Mouse (Mus musculus) forebrain, embryonic 16.5 days (tissue): ENCODE measurements at regions not wholly inside any gene's neighbourhood (a gene's known extent, or its start where the extent isn't known, plus 50 kb on each side); places are given as distances from the start of the nearest gene placed in this dataset.

Experiments
- ATAC-seq: fragments of 200-750 bp; cut with Nextera tagmentation; 2 replicates; pipeline ENCODE4 v1.8.0; 2017; ENCODE audit warnings: mild to moderate bottlenecking, moderate library complexity
- H3K27ac ChIP-seq: fragments of 300-500 bp; sonication (generic); 2 replicates; pipeline ENCODE4 v1.5.1; 2014; ENCODE audit warnings: low read length, control low read depth
- H3K27me3 ChIP-seq: fragments of 300-500 bp; sonication (generic); replicated peaks from 2 replicates; pipeline ENCODE4 v1.6.1; 2014; ENCODE audit warnings: low read length; ENCODE audit not compliant: control insufficient read depth, insufficient read depth
- H3K36me3 ChIP-seq: fragments of 300-500 bp; sonication (generic); 2 replicates; pipeline ENCODE4 v1.6.1; 2014; ENCODE audit not compliant: control insufficient read depth, insufficient read depth
- H3K4me1 ChIP-seq: fragments of 300-500 bp; sonication (generic); replicated peaks from 2 replicates; pipeline ENCODE4 v1.6.1; 2014; ENCODE audit warnings: low read length; ENCODE audit not compliant: control insufficient read depth, insufficient read depth
- H3K4me2 ChIP-seq: fragments of 300-500 bp; sonication (generic); 2 replicates; pipeline ENCODE4 v1.6.1; 2014; ENCODE audit warnings: mild to moderate bottlenecking, low read length, control low read depth
- H3K4me3 ChIP-seq: fragments of 300-500 bp; sonication (generic); replicated peaks from 2 replicates; pipeline ENCODE4 v1.5.1; 2014; ENCODE audit warnings: mild to moderate bottlenecking, low read length, control low read depth
- H3K9ac ChIP-seq: fragments of 300-500 bp; sonication (generic); replicated peaks from 2 replicates; pipeline ENCODE4 v1.6.1; 2014; ENCODE audit warnings: low read depth, low read length, control low read depth
- H3K9me3 ChIP-seq: fragments of 300-500 bp; sonication (generic); 2 replicates; pipeline ENCODE4 v1.6.1; 2016; ENCODE audit warnings: low read length; ENCODE audit not compliant: control insufficient read depth
- WGBS: fragments of 180-500 bp; shearing (Covaris S2); extraction: QIAGEN DNeasy Blood & Tissue Kit; methylation state at CpG from one replicate; pipeline ENCODE4 v1.1.7; 2014; 5-methylcytosine and 5-hydroxymethylcytosine counted together

DNA sequence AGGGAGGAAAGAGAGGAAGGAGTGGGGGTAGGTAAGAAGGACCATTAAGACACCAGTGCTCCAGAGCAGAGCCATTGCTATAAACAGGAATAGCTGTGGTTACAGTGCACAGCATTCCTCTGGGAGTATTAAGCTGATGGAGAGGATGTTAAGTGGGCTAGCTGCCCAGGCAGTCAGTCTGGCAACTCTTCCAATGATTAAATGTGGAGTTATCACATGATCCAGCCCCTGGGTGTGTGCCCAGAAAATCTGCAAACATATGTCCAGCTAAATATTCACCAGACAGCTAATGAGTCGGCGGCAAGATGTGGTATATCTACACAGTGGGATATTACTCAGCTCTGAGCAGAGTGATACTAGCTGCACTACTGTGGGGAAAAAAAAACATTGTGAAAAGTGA, 229.7 kb downstream of the Ankrd50 start:
- 44% methylated on average over 2 of the region's 2 CpGs for WGBS
- peak; percentile 93 for ATAC-seq
- Histone ChIP-seq H3K4me1 (no peaks in the 10 kb centered on the region), H3K27ac (no peak overlapping the region), H3K9ac (no peak overlapping the region), H3K36me3 (no peaks in the 10 kb centered on the region), H3K27me3 (no peaks in the 10 kb centered on the region; the same call in 1 of the 2 replicates), H3K9me3 (peaks cover 4% of the 10 kb centered on the region), H3K4me3 (no peak overlapping the region), H3K4me2 (no peak overlapping the region)

DNA sequence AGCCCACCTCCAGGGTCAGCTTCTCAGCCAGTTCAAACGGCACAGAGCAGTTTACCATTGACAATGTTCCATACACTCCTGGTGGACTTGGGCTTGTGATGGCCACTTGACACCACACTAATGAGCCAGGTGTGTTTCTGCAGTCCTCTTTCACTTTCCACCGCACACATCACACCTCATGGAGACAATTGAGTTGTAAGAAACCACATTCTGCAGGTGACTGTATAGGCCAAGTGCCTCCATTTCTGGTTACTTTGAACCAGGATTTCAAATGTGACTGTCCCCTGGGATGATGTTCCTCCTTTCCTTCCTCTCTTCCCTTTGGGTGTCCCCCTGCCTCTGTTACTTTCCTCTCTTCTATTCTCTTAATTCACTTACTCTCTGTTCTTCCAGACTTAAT, 233.1 kb downstream of the Ankrd50 start:
- H3K36me3 ChIP-seq, result no peaks in the 10 kb centered on the region
- ATAC-seq, result no peak
- no peaks in the 10 kb centered on the region for H3K27me3 ChIP-seq
- no peak overlapping the region for H3K9ac ChIP-seq
- H3K9me3 ChIP-seq, result peaks cover 4% of the 10 kb centered on the region
- no peaks in the 10 kb centered on the region for H3K4me1 ChIP-seq
- WGBS, result 80% methylated on average over 2 of the region's 2 CpGs
- H3K4me3 ChIP-seq, result no peak overlapping the region
- no peak overlapping the region for H3K27ac ChIP-seq
- no peak overlapping the region for H3K4me2 ChIP-seq

DNA sequence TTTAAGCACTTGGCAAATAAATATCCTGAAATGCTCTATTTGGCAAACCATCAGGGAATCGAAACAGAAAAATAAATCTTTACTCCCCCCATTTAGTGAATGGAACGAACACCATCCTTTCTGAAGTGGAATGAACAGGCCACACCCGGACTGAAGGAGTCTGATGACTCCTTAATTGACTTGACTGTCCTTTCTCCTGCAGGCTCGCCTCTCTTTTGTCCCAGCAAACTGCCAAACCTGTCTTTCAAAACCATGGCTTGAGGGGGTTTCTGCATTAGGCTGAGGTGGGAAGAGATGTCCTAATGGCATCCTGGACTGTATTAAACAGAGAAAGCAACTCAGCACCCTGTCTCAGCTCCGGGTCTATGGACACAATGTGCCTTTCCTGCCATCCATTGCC, 234.1 kb downstream of the Ankrd50 start:
- Histone ChIP-seq H3K9me3 (peaks cover 4% of the 10 kb centered on the region), H3K36me3 (no peaks in the 10 kb centered on the region), H3K9ac (no peak overlapping the region), H3K27me3 (no peaks in the 10 kb centered on the region), H3K4me1 (no peaks in the 10 kb centered on the region), H3K4me2 (no peak overlapping the region), H3K27ac (no peak overlapping the region), H3K4me3 (no peak overlapping the region)
- ATAC-seq, result no peak
- WGBS, result 75% methylated on average over 5 of the region's 5 CpGs

DNA sequence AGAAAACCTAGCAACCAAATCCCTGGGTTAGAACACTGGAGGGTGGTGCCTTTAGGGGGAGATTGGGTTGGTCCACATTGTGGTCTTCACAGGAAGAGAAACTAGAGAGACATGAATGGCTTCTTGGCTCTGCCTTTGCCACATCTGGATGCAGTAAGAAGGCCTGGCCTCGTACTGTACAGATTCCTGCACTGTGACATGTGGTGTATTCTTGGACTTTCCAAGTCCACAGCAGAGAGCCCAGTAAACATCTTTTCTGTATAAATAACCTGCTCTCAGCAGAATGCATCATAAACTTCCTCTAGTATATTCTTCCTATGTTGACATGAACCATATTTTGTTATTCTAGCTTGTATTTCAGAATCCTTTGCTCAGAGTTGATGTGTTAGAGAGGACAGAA, 235.7 kb downstream of the Ankrd50 start:
- Histone ChIP-seq H3K9ac (no peak overlapping the region), H3K4me3 (no peak overlapping the region), H3K36me3 (no peaks in the 10 kb centered on the region), H3K4me2 (no peak overlapping the region), H3K27ac (no peak overlapping the region), H3K9me3 (no peaks in the 10 kb centered on the region), H3K4me1 (no peaks in the 10 kb centered on the region), H3K27me3 (no peaks in the 10 kb centered on the region)
- no peak for ATAC-seq
- 78% methylated on average over 1 of the region's 1 CpGs for WGBS

DNA sequence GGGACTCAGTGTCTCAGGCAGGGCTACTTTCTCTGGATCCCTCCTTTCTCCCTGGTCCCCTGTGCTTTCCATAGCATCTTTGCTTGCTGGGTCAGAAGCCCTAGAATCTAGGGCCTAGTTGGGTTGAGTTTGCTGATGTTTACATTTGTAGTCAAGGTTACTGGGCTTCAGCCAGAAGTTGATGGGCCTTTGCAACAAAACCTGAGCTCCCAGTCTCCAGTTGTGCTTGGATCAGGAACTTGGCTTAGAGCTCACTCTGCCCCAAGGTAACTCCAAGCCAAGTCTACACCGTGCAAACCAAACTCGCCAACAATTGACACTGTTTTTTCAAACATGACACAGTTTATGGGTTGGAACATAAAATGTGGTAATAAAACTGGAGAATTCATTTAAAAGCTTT, 238.2 kb downstream of the Ankrd50 start:
- Histone ChIP-seq H3K4me2 (no peak overlapping the region), H3K4me3 (no peak overlapping the region), H3K27ac (no peak overlapping the region), H3K9me3 (no peaks in the 10 kb centered on the region), H3K9ac (no peak overlapping the region), H3K4me1 (no peaks in the 10 kb centered on the region), H3K27me3 (no peaks in the 10 kb centered on the region), H3K36me3 (no peaks in the 10 kb centered on the region)
- no peak for ATAC-seq
- 75% methylated on average over 2 of the region's 2 CpGs for WGBS

DNA sequence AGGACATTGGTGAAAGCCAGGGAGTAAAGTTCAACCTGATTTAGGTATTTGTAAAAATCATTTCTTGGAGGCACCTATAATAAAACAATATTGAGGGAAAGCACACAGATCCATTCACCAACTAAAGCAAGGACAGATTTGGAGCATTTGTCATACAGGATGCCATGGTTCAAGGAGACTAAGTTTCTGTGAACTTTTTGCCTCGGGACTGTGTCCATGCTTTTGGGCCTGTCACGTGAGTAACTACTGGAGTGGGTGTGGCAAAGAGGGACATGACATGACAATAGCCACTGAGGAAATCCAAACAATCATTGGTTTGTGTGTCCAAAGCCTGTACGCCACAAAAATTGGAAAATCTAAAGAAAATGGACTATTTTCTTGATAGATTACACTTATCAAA, 241.4 kb downstream of the Ankrd50 start:
- no peaks in the 10 kb centered on the region for H3K27me3 ChIP-seq
- ATAC-seq, result no peak
- no peaks in the 10 kb centered on the region for H3K4me1 ChIP-seq

DNA sequence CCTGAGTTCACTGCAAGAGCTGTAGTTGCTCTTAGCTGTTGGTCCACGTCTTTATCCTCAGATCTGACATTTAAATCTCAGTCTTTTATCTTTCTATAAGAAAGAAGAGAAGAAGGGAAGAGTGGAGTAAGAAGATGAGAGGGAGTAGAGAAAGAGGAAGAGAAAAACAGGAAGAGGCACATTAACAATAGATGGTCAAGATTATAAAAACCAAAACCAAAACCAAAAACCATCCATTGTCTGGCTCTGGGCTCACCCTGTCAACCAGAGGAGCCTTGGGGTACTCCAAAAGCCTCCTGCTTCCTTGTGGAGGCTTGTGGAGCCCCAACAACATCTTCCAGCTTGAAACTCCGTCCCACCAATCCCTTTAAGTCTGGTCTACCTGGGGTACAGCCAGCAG, 247.0 kb downstream of the Ankrd50 start:
- Histone ChIP-seq H3K9me3 (no peaks in the 10 kb centered on the region), H3K9ac (no peak overlapping the region), H3K27me3 (no peaks in the 10 kb centered on the region), H3K4me1 (peaks cover 3% of the 10 kb centered on the region), H3K27ac (no peak overlapping the region), H3K36me3 (no peaks in the 10 kb centered on the region), H3K4me2 (no peak overlapping the region), H3K4me3 (no peak overlapping the region)
- 78% methylated on average over 2 of the region's 2 CpGs for WGBS
- no peak for ATAC-seq

More for the DNA sequence above, 241.4 kb downstream of the Ankrd50 start:
- H3K9ac ChIP-seq, result no peak overlapping the region
- no peaks in the 10 kb centered on the region for H3K9me3 ChIP-seq
- 87% methylated on average over 3 of the region's 3 CpGs for WGBS
- no peak overlapping the region for H3K4me2 ChIP-seq
- no peaks in the 10 kb centered on the region for H3K36me3 ChIP-seq
- no peak overlapping the region for H3K27ac ChIP-seq
- no peak overlapping the region for H3K4me3 ChIP-seq

DNA sequence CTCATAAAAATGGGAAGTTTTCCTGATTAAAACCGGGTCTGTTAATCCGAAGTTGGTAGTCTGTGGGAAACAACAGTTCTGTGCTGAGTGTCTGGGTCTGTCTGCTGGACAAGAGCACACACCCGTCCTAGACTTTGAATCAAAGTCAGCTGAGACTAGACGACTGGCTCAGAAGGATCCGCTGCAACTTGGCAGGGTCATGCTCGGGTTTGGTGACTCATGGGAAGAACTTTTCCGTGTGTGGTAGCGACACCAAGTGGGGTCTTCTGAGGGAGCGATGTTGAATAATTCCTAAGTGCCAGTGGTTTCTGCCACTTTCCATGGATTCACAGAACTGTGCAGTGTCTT, 248.9 kb downstream of the Ankrd50 start:
- Histone ChIP-seq H3K4me2 (no peak overlapping the region), H3K9ac (no peak overlapping the region), H3K36me3 (no peaks in the 10 kb centered on the region), H3K4me1 (peaks cover 12% of the 10 kb centered on the region), H3K27me3 (no peaks in the 10 kb centered on the region), H3K27ac (no peak overlapping the region), H3K4me3 (no peak overlapping the region), H3K9me3 (no peaks in the 10 kb centered on the region)
- 86% methylated on average over 9 of the region's 9 CpGs for WGBS
- no peak for ATAC-seq

DNA sequence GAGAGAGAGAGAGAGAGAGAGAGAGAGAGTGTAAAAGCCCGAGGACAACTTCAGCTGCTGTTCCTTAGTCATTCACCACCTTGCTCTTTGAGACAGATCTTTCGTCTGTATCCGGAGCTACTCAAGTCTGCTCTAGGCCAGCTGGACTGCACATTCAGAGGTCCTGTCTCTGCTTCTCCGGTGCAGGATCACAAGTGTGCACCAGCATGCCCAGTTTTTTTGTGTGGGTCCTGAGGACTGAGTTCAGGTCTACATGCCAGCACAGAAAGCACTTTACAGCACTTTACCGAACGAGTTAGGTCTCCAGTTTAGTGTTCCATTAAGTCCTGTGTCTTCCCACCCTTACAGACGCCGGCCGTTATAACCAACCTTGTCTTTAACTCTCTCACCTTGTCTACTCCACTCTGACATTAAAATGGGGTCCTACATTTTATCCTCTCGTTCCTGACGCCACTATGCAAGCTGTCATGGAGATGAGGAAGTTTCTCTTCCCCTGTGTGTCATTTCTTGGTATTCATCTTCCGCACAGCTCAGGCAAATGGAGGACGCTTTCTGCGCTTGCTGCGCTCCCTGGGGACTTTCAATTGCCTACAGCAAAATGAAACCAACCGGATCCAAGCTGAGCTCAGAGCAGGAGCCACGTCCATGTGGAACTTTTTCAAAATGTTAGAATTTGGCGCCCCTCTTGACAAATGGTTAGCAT, 249.5 kb downstream of the Ankrd50 start:
- Histone ChIP-seq H3K27ac (no peak overlapping the region), H3K9me3 (no peaks in the 10 kb centered on the region), H3K4me1 (peaks cover 14% of the 10 kb centered on the region), H3K9ac (no peak overlapping the region), H3K36me3 (no peaks in the 10 kb centered on the region), H3K4me3 (no peak overlapping the region), H3K4me2 (no peak overlapping the region), H3K27me3 (no peaks in the 10 kb centered on the region)
- WGBS, result 82% methylated on average over 18 of the region's 18 CpGs
- no peak for ATAC-seq

DNA sequence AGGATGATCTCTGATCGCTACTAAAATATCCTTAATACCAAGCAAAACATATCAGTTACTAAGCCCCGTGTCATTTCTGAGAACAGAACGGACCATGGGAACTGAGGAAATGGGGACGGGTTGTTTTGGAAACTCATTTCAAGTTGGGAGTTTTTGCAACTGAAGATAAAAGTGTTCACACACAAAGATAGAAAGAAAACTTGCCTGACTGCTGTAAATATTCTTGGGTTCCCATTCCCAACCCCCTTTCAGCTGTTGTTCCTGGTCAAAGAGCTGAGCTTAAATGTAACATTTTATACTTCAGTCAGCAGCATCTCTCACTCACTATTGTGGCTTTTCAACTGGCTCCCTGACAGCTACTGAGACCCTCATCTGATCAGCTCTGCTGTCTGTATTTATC, 250.1 kb downstream of the Ankrd50 start:
- H3K27ac ChIP-seq, result no peak overlapping the region
- no peaks in the 10 kb centered on the region for H3K36me3 ChIP-seq
- H3K4me1 ChIP-seq, result peaks cover 18% of the 10 kb centered on the region
- no peaks in the 10 kb centered on the region for H3K9me3 ChIP-seq
- no peak overlapping the region for H3K4me3 ChIP-seq
- H3K9ac ChIP-seq, result no peak overlapping the region
- WGBS, result 84% methylated on average over 4 of the region's 4 CpGs
- no peaks in the 10 kb centered on the region for H3K27me3 ChIP-seq
- no peak overlapping the region for H3K4me2 ChIP-seq
- ATAC-seq, result no peak
